Mouse (Mus musculus) brown adipose tissue, adult 24 weeks (tissue): ENCODE measurements at regions not wholly inside any gene's neighbourhood (a gene's known extent, or its start where the extent isn't known, plus 50 kb on each side); places are given as distances from the start of the nearest gene placed in this dataset.

Experiments used
- H3K27ac ChIP-seq: fragments of 200-500 bp; replicated peaks from 2 replicates; pipeline ENCODE4 v1.5.1; 2012; ENCODE audit warnings: low read depth, mild to moderate bottlenecking, low read length
- H3K4me1 ChIP-seq: fragments of 200-500 bp; 2 replicates; pipeline ENCODE4 v1.6.1; 2012; ENCODE audit warnings: low read length, mixed read lengths; ENCODE audit not compliant: control insufficient read depth, insufficient read depth, insufficient read length
- H3K4me3 ChIP-seq: fragments of 200-500 bp; 2 replicates; pipeline ENCODE4 v1.5.1; 2012; ENCODE audit warnings: low read depth, mild to moderate bottlenecking, low read length, moderate library complexity; ENCODE audit not compliant: insufficient read depth

DNA sequence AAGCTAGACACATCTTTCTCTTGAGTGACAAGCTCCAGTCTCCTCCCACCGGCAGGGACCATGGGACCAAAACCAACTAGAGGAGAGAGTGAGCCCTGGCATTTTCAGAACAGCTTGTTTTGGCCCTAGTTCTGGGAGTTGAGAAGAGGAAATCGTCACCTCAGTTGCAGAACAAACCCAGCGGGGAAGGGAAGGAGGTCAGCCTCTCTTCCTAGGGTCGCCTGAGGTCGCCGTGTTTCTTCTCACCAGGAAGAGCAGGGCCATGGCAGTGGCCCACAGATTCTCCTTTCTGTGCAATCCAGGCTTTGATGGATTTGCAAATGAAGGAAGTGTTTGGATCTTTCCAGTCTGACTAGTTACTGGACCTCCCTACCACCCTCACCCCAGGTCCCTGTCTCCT, 49.8 kb upstream of the Kcnj15 start:
- Histone ChIP-seq H3K4me3 (no peak overlapping the region), H3K27ac (no peak overlapping the region), H3K4me1 (peaks cover 6% of the 10 kb centered on the region; the same call in 1 of the 2 replicates)
